Mouse (Mus musculus) embryonic facial prominence, embryonic 13.5 days (tissue): ENCODE measurements around the gene Slc16a14. TPM values are rescaled to one million over a fixed set of nuclear protein-coding genes. Genes with fewer than 3 reads are reported as not detected.

Experiments
- ATAC-seq: fragments of 200-750 bp; cut with Nextera tagmentation; 2 replicates; pipeline ENCODE4 v1.8.0; 2017; ENCODE audit warnings: low read depth; ENCODE audit not compliant: insufficient number of reproducible peaks, insufficient read depth, low FRiP score, low TSS enrichment
- H3K27ac ChIP-seq: fragments of 300-500 bp; sonication (generic); 2 replicates; pipeline ENCODE4 v1.5.1; 2015; ENCODE audit warnings: moderate library complexity, mild to moderate bottlenecking, inconsistent platforms
- H3K27me3 ChIP-seq: fragments of 300-500 bp; sonication (generic); 2 replicates; pipeline ENCODE4 v1.6.1; 2015; ENCODE audit warnings: mild to moderate bottlenecking, inconsistent platforms
- H3K36me3 ChIP-seq: fragments of 300-500 bp; sonication (generic); 2 replicates; pipeline ENCODE4 v1.6.1; 2015; ENCODE audit warnings: mild to moderate bottlenecking, inconsistent platforms
- H3K4me1 ChIP-seq: fragments of 300-500 bp; sonication (generic); 2 replicates; pipeline ENCODE4 v1.6.1; 2015; ENCODE audit warnings: inconsistent platforms
- H3K4me2 ChIP-seq: fragments of 300-500 bp; sonication (generic); 2 replicates; pipeline ENCODE4 v1.6.1; 2015; ENCODE audit warnings: moderate library complexity, mild to moderate bottlenecking, inconsistent platforms
- H3K4me3 ChIP-seq: fragments of 300-500 bp; sonication (generic); 2 replicates; pipeline ENCODE4 v1.5.1; 2015; ENCODE audit warnings: mild to moderate bottlenecking, inconsistent platforms
- H3K9ac ChIP-seq: fragments of 300-500 bp; sonication (generic); 2 replicates; pipeline ENCODE4 v1.6.1; 2015; ENCODE audit warnings: mild to moderate bottlenecking, inconsistent platforms
- H3K9me3 ChIP-seq: fragments of 300-500 bp; sonication (generic); 2 replicates; pipeline ENCODE4 v1.6.1; 2016; ENCODE audit warnings: inconsistent platforms
- WGBS: fragments of 180-500 bp; shearing (Covaris S2); methylation state at CpG from one replicate; pipeline ENCODE4 v1.1.7; 2015; ENCODE audit warnings: mixed read lengths; 5-methylcytosine and 5-hydroxymethylcytosine counted together
- polyA plus RNA-seq: library from polyadenylated mRNA; unstranded; fragments of >200 nt; fragmentation: Nextera tagmentation; extraction: Ambion mirVana; gene quantifications from 2 replicates; pipeline ENCODE4 v1.2.1, GENCODE M21; 2015

The Slc16a14 gene
- polyA plus RNA-seq, 1 experiment from 2014 or later: 0.63 TPM

DNA sequence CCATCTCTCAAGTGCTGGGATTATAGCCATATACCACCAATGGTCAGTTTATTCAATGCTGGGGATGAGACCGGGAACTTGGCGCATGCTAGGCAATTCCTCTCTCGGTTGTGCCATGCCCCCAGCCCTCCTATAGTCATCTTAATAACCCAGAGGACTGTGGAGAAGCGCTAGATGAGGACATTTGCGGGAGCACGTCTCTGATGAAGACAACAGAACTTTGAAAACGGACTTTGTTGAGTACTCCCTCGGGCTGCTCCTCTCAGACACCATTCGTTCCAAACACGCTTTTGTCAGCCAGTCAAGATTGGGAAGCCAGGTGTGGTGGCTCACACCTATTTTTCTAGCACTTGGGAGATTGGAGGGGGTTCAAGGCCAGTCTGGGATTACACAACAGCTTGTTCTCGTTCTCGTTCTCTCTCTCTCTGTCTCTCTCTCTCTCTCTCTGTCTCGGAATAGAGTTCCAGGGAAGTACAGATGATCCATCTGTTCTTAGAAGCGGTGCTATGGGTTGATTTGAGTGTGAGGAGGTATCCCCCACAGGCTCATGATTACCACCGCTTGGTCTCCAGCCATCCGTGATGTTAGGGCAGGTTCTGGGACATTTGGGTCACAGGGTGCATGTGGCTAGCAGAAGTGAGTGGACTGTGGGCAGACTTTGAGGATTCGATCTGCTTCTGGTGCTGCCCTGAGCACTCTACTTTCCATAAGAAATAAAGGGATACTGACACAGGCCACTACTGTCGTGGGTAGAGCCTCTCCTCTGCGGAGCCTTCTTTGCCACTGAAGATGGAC lies 2.0 kb upstream of the Slc16a14 start:
- Histone ChIP-seq H3K9ac (no peak overlapping the region), H3K27ac (no peak overlapping the region), H3K9me3 (no peaks in the 10 kb centered on the region), H3K4me3 (no peak overlapping the region), H3K27me3 (peaks cover 38% of the 10 kb centered on the region), H3K4me2 (no peak overlapping the region), H3K36me3 (no peaks in the 10 kb centered on the region), H3K4me1 (0 out of 2 replicates have a peak, but pooled peaks cover 6% of the 10 kb centered on the region)
- 89% methylated on average over 19 of the region's 19 CpGs for WGBS
- no peak for ATAC-seq

DNA sequence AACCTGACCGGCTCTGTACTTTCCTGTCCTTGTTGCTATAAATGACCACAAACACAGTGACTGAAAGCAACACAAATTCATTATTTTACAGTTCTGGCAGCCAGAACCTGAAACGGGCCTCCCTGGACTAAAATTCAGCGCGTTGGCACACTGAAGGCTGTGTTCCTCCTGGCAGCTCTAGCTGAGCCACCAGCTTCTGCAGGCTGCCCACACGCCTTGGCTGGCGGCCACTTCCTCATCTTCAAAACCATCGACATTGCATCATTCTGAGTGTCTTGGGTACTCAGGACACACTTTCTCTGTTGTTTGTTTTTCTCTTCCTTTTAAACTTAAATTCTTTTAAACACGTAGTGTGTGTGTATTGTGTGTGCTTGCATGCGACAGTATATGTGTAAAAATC lies 734 bp upstream of the Slc16a14 start:
- Histone ChIP-seq H3K4me3 (no peak overlapping the region), H3K27me3 (peaks cover 38% of the 10 kb centered on the region), H3K27ac (no peak overlapping the region), H3K36me3 (no peaks in the 10 kb centered on the region), H3K9me3 (no peaks in the 10 kb centered on the region), H3K4me2 (no peak overlapping the region), H3K4me1 (0 out of 2 replicates have a peak, but pooled peaks cover 6% of the 10 kb centered on the region), H3K9ac (no peak overlapping the region)
- ATAC-seq: no peak
- WGBS: 73% methylated on average over 9 of the region's 9 CpGs

DNA sequence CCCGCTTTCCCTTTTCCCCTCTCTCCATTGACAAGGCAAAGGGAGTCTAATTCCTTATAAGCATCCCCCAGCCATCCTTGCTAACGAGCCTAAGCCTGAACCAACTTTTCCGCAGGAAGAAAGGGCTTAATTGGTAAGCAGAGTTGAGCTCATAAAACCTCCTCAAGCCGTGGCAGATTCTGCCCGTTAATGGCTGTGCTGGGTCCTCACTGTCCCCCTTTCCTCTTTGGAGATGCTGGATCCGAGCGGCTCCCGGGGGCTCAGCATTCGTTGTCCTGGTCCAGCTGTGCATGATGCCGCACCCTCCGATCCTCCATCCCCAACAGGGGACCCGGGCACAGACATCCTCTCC lies 807 bp downstream of the Slc16a14 start:
- Histone ChIP-seq H3K27ac (no peak overlapping the region), H3K4me2 (peak overlapping the region; percentile 97), H3K36me3 (no peaks in the 10 kb centered on the region), H3K9ac (peak overlapping the region; percentile 70), H3K9me3 (no peaks in the 10 kb centered on the region), H3K4me1 (0 out of 2 replicates have a peak, but pooled peaks cover 6% of the 10 kb centered on the region), H3K27me3 (peaks cover 38% of the 10 kb centered on the region), H3K4me3 (peak overlapping the region; percentile 56)
- no peak for ATAC-seq
- WGBS: 2% methylated on average over 12 of the region's 12 CpGs

DNA sequence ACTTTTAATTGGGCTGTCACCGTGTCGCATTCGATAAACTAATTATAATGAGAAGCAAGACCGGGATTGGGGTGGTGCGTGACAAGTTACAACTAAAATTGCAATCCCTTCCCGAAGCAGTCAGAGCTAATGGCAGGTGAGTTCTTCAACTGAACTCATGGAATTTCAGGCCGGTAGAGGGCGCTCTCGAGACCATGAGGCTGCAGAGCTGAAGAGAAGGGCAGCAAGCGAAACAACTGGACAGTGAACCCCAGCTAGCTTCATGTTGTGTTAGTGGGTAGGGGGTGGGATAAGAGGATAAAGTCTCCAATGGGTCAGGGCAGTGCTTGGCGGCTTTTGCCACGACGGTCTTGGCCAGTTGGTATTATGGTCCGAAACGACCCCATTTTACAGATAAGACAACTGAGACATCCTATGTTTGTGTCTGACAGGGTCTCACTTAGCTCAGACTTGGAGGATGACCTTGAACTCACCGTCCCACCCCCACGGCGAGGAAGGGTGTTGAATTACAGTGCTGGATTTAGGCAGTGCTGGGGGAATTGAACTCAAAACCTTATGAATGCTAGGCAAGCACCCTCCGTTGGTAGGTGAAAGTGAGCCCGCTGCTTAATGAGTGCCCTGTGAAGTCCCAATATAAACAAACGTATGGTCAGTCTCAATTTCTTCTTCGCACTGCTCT lies 1.3 kb downstream of the Slc16a14 start:
- H3K4me1 ChIP-seq: 0 out of 2 replicates have a peak, but pooled peaks cover 6% of the 10 kb centered on the region
- H3K9me3 ChIP-seq: no peaks in the 10 kb centered on the region
- H3K36me3 ChIP-seq: no peaks in the 10 kb centered on the region
- peaks cover 38% of the 10 kb centered on the region for H3K27me3 ChIP-seq
- WGBS: 10% methylated on average over 22 of the region's 22 CpGs
- peak overlapping the region; percentile 97 for H3K4me2 ChIP-seq
- no peak overlapping the region for H3K27ac ChIP-seq
- H3K4me3 ChIP-seq: peak overlapping the region; percentile 56
- no peak overlapping the region for H3K9ac ChIP-seq
- ATAC-seq: no peak

DNA sequence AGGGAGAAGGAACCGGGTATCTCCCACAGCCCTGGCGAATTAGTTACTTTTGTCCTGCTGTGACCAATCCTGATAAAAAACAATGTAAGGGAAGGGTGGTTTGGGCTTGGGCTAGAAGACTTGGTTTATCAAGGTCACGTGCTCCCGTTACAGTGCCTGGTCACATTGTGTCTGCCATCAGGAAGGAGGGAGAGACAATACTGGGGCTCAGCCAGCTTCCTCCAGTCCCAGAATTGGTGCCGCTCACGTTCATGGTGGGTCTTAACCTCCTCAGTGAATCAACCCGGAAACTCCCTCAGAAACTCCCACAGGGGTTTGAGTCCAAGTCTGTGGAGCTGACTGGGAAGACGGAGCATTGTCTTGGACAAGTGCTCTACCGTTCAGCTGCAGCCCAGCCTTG lies 9.3 kb downstream of the Slc16a14 start:
- 87% methylated on average over 9 of the region's 9 CpGs for WGBS
- ATAC-seq: no peak

DNA sequence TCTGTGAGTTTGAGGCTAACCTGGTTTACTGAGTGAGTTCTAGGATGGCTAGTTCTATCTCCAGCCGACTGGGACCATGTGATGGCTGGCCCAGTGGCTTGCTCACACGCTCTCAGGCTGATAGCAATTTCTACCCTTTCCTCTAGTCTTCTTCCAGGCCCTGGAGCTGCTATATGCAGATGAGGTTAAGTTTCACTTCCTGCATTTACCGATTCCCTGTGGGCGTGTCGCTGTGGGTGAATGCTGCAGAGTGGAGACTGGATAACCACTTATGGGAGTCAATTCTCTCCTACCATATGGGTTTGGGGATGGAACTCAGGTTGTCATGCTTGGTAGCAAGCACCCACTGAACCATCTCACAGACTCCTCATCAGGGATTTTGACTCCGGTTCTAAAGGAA lies 10.8 kb downstream of the Slc16a14 start:
- Histone ChIP-seq H3K4me2 (no peak overlapping the region), H3K9me3 (no peaks in the 10 kb centered on the region), H3K4me3 (no peak overlapping the region), H3K4me1 (no peaks in the 10 kb centered on the region), H3K36me3 (no peaks in the 10 kb centered on the region), H3K9ac (no peak overlapping the region), H3K27ac (no peak overlapping the region), H3K27me3 (no peaks in the 10 kb centered on the region)
- 58% methylated on average over 6 of the region's 6 CpGs for WGBS
- no peak for ATAC-seq

More for the DNA sequence above, 9.3 kb downstream of the Slc16a14 start:
- Histone ChIP-seq H3K27me3 (no peaks in the 10 kb centered on the region), H3K4me1 (no peaks in the 10 kb centered on the region), H3K36me3 (no peaks in the 10 kb centered on the region), H3K9ac (no peak overlapping the region), H3K27ac (no peak overlapping the region), H3K4me3 (no peak overlapping the region), H3K9me3 (no peaks in the 10 kb centered on the region), H3K4me2 (no peak overlapping the region)

DNA sequence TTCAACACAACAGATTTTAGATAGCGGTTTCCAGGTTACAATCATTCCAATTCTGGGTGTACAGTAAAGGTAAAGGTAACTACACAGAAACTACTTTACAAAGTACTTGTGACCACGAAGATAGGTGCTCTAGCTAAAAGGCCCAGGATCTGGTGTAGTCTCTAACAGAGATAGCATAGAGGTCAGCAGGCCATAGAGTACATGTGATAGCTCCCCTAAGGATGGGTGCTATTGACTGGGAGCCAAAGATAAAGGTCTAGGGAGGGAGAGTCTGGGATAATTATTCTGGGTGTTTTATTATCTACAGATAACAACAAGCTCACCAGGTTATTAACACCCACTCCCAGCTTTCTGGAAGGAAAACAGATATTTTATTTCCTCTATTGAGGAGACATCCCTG lies 11.5 kb downstream of the Slc16a14 start:
- H3K9me3 ChIP-seq: no peaks in the 10 kb centered on the region
- no peaks in the 10 kb centered on the region for H3K36me3 ChIP-seq
- H3K9ac ChIP-seq: no peak overlapping the region
- no peaks in the 10 kb centered on the region for H3K4me1 ChIP-seq
- no peak for ATAC-seq
- H3K4me2 ChIP-seq: no peak overlapping the region
- H3K4me3 ChIP-seq: no peak overlapping the region
- H3K27me3 ChIP-seq: no peaks in the 10 kb centered on the region
- H3K27ac ChIP-seq: no peak overlapping the region
- 71% methylated on average over 2 of the region's 2 CpGs for WGBS

DNA sequence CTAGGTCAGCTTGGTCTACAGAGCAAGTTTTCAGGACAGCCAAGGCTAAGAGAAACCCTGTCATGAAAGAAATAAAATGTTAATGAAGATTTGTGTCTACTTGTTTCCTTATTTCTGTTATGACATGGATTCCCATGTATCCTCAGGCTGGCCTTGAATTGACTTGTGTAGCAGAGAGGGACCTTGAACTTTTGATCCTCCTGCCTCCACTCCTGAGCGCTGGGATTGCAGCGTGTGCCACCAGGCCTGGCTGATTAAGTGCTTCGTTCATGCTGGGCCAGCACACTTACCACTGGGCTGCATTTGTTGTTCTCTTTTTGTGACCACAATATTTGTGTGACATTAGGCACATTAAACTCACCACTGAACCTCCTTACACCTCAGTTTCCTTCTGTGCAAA lies 16.1 kb downstream of the Slc16a14 start:
- H3K9me3 ChIP-seq: no peaks in the 10 kb centered on the region
- no peak overlapping the region for H3K27ac ChIP-seq
- H3K36me3 ChIP-seq: no peaks in the 10 kb centered on the region
- 89% methylated on average over 3 of the region's 3 CpGs for WGBS
- ATAC-seq: no peak
- no peak overlapping the region for H3K4me3 ChIP-seq
- H3K4me2 ChIP-seq: no peak overlapping the region
- no peaks in the 10 kb centered on the region for H3K27me3 ChIP-seq
- no peaks in the 10 kb centered on the region for H3K4me1 ChIP-seq
- H3K9ac ChIP-seq: no peak overlapping the region

DNA sequence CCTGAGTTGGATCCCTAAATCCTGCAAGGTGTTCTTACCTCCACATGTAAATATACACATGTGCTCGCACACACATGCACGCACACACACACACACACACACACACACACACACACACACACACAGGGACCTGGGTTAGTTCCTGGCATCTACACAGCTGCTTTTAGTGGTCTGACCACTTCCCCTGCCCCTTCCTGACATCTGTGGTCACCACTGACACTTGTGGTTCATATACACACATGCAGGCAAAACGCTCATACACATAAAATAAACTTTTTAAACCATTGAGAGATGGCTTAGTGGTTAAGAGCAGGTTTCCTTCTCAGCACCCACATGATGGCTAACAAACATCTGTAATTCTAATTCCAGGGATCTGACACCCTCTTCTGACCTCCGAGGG lies 19.9 kb downstream of the Slc16a14 start:
- WGBS: 86% methylated on average over 4 of the region's 4 CpGs

DNA sequence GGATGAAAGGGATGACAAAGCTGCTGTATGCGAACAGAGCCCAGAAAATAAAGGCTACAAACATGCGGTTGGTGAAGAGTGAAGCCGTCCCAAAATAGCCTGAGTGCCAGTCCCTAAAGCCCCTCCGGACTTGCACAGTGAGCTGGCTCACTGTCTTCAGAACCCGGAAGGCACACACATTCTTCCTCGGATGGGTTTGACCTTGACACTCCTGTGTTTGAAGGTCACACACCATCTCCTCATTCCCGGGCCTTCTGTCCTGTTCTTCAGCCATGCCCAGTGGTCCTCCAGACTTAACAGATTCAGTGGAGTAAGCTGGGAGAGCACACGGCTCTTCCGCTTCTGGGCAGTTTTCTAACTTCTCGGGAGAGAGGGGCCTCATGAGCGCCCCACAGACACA lies 22.4 kb downstream of the Slc16a14 start:
- H3K27me3 ChIP-seq: no peaks in the 10 kb centered on the region
- no peak overlapping the region for H3K27ac ChIP-seq
- H3K4me1 ChIP-seq: no peaks in the 10 kb centered on the region
- H3K9ac ChIP-seq: no peak overlapping the region
- no peak for ATAC-seq
- WGBS: 92% methylated on average over 11 of the region's 11 CpGs
- H3K4me3 ChIP-seq: no peak overlapping the region
- H3K9me3 ChIP-seq: no peaks in the 10 kb centered on the region
- no peaks in the 10 kb centered on the region for H3K36me3 ChIP-seq
- H3K4me2 ChIP-seq: no peak overlapping the region

More for the DNA sequence above, 19.9 kb downstream of the Slc16a14 start:
- H3K4me1 ChIP-seq: no peaks in the 10 kb centered on the region
- H3K27me3 ChIP-seq: no peaks in the 10 kb centered on the region
- no peak overlapping the region for H3K27ac ChIP-seq
- no peak overlapping the region for H3K4me2 ChIP-seq
- no peaks in the 10 kb centered on the region for H3K9me3 ChIP-seq
- H3K4me3 ChIP-seq: no peak overlapping the region
- ATAC-seq: no peak
- H3K9ac ChIP-seq: no peak overlapping the region
- H3K36me3 ChIP-seq: no peaks in the 10 kb centered on the region

DNA sequence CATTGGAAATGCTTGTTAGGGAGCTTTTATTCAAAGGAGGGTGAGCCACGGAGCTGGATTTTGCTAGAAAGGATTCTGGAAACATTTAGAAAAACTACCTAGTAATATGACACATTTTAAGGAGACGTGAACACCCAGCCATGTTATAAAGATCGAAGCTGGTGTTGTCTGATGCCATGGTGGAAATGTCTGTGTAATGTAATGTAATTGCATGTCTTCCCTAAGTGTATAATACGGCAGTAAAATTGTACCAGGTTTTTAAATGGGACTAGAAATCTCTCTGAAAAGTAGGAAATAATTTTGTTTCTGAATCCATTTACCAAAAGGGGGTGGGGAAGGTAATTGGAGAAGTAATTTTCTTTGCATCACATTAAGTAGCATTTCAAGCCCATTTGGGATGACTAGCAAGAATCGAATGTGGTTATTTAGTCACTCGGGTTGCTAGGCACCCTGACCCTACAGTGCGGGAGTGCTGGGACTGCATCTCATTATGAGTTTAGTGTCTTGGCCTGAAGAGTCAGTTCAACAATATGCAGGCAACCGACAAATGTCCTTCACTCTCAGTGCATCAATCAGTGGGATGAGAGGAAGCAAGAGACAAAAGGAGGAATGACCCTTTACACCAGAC lies 24.6 kb downstream of the Slc16a14 start:
- H3K9me3 ChIP-seq: no peaks in the 10 kb centered on the region
- H3K27ac ChIP-seq: no peak overlapping the region
- ATAC-seq: no peak
- H3K4me1 ChIP-seq: no peaks in the 10 kb centered on the region
- H3K4me2 ChIP-seq: no peak overlapping the region
- WGBS: 51% methylated on average over 8 of the region's 8 CpGs
- no peaks in the 10 kb centered on the region for H3K27me3 ChIP-seq
- H3K9ac ChIP-seq: no peak overlapping the region
- no peaks in the 10 kb centered on the region for H3K36me3 ChIP-seq
- no peak overlapping the region for H3K4me3 ChIP-seq

DNA sequence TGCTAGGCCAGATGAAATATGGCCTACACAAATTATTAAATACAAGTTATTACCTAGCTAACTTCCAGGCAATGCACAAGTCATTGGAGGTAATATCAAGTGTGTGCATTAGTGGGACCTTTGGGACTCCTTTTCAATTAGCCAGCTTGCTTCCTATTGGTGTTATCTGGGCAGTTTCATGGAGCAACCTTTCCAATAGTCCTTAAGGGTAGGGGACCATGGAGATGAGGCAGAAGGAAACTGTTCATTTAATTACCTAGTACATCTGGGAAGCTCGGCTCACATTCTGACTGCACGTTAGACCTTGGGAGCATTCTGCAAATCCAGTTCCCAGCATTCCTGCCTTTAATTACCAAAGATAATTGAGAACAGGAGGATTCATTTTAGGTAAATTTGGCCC lies 30.5 kb downstream of the Slc16a14 start:
- no peak overlapping the region for H3K9ac ChIP-seq
- 43% methylated on average over 2 of the region's 2 CpGs for WGBS

More for the DNA sequence above, 30.5 kb downstream of the Slc16a14 start:
- H3K9me3 ChIP-seq: no peaks in the 10 kb centered on the region
- H3K27ac ChIP-seq: no peak overlapping the region
- H3K4me3 ChIP-seq: no peak overlapping the region
- H3K27me3 ChIP-seq: no peaks in the 10 kb centered on the region
- H3K36me3 ChIP-seq: no peaks in the 10 kb centered on the region
- H3K4me1 ChIP-seq: no peaks in the 10 kb centered on the region
- H3K4me2 ChIP-seq: no peak overlapping the region
- ATAC-seq: no peak
